Mouse (Mus musculus): ENCODE results near the gene Dnmbp. TPM values are rescaled to one million over a fixed set of nuclear protein-coding genes. Genes with fewer than 3 reads are reported as not detected.

Dnmbp gene
- total and polyA plus RNA-seq, 3 experiments = 5.4 to 9.4 TPM; not detected in 1

DNA sequence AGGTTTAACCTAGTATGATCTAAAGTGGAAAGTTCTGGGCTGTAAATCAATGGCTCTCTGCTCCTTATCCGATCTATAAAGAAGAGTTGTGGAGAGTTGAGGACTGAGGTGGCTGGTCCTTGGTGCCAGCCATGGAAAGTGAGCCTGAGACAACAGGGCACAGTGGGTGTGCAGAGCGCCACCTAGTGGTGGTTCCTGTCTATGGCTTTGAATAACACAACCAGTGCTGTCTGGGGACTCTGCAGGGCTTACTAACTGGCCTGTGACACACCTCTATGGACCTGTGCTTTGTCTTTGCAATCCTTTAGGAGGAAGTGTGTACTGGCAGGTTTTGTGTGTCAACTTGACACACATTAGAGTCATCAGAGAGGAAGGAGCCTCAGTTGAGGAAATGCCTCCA is 19.2 kb upstream of the Dnmbp start (continued):
- TF ChIP-seq POLR2AphosphoS5 (IDR thresholded peaks at IDR 0.05; ENCODE audit: borderline replicate concordance, low read depth, low read length) (no peak), HCFC1 (IDR thresholded peaks at IDR 0.05; ENCODE audit: low read depth, low read length) (no peak), USF2 (IDR thresholded peaks at IDR 0.05; ENCODE audit: borderline replicate concordance in 1 of 2, insufficient read depth in 1 of 2, low read depth in 1 of 2, low read length in 2 of 2) (no peak)

DNA sequence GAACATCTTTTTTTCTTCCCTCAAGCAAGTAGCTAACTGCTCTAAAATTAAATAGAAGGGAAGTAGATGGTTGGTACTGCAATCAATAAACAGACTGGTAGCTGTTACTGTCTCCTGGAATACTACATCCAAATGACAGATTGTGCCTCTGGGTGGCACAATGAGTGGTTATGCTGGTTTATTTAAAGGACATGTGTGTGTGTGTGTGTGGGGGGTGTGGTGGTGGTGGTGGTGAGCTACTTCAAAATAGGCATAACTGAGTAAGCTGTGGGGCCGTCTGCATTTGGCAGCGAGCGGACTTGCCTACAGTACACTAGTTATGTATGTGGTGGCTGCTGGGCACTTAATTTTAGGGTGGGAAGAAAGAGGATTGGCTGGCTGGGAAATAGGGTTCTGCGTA is 17.9 kb upstream of the Dnmbp start:
- Histone ChIP-seq H3K9ac (ENCODE audit: control insufficient read depth, low read depth, low read length, poor library complexity, severe bottlenecking) (no peak overlapping the region), H3K27ac (ENCODE audit: control insufficient read depth, low read depth, low read length) (no peak overlapping the region), H3K27me3 (ENCODE audit: control insufficient read depth in 1 of 2, insufficient read depth in 2 of 2, low read length in 2 of 2) (peaks cover 0 to 12% of the 10 kb centered on the region in 2 experiments; a peak in 3 of 4 replicates), H3K4me3 (ENCODE audit: control insufficient read depth in 1 of 2, insufficient read depth in 1 of 2, low read depth in 2 of 2, low read length in 2 of 2) (no peak overlapping the region), H3K36me3 (ENCODE audit: control insufficient read depth in 1 of 2, insufficient read depth in 2 of 2, low read length in 2 of 2) (no peaks in the 10 kb centered on the region), H3K4me1 (ENCODE audit: control insufficient read depth in 1 of 2, insufficient read depth in 2 of 2, low read length in 2 of 2) (no peaks in the 10 kb centered on the region), H3K79me2 (ENCODE audit: control insufficient read depth, insufficient read depth, low read length, poor library complexity) (no peaks in the 10 kb centered on the region), H3K9me3 (replicated peaks; ENCODE audit: insufficient read depth, low read length) (no peaks in the 10 kb centered on the region)
- DNase-seq (ENCODE audit: low read depth, low spot score) = no peak
- TF ChIP-seq SMC3 (IDR thresholded peaks at IDR 0.05; ENCODE audit: low read depth, low read length) (no peak), POLR2AphosphoS5 (IDR thresholded peaks at IDR 0.05; ENCODE audit: borderline replicate concordance, low read depth, low read length) (no peak), ZMIZ1 (IDR thresholded peaks at IDR 0.05; ENCODE audit: low read depth, low read length) (no peak), POLR2AphosphoS2 (IDR thresholded peaks at IDR 0.05; ENCODE audit: low read length) (no peak), USF2 (IDR thresholded peaks at IDR 0.05; ENCODE audit: borderline replicate concordance in 1 of 2, insufficient read depth in 1 of 2, low read depth in 1 of 2, low read length in 2 of 2) (no peak), NRF1 (IDR thresholded peaks at IDR 0.05; ENCODE audit: insufficient read depth, low read depth, low read length, poor library complexity, severe bottlenecking) (no peak), KAT2A (conservative IDR thresholded peaks at IDR 0.05; ENCODE audit: low read depth, low read length) (no peak), NELFE (IDR thresholded peaks at IDR 0.05; ENCODE audit: low read depth, low read length) (no peak), TBP (IDR thresholded peaks at IDR 0.05; ENCODE audit: low read depth, low read length) (no peak), POLR2A (IDR thresholded peaks at IDR 0.05; ENCODE audit: control insufficient read depth in 1 of 2, insufficient read depth in 1 of 2, low read depth in 1 of 2, low read length in 2 of 2, poor library complexity in 1 of 2) (no peak), GABPA (IDR thresholded peaks at IDR 0.05; ENCODE audit: low read depth, low read length) (no peak), ELF1 (IDR thresholded peaks at IDR 0.05; ENCODE audit: low read depth, low read length) (no peak), TAL1 (IDR thresholded peaks at IDR 0.05; ENCODE audit: low read length) (no peak), MYC (IDR thresholded peaks at IDR 0.05; ENCODE audit: low read depth, low read length) (no peak), MAX (IDR thresholded peaks at IDR 0.05; ENCODE audit: low read length) (no peak), USF1 (IDR thresholded peaks at IDR 0.05; ENCODE audit: low read depth, low read length) (no peak)

- H3K4me1 ChIP-seq (ENCODE audit: control insufficient read depth in 1 of 2, insufficient read depth in 2 of 2, low read length in 2 of 2) = no peaks in the 10 kb centered on the region
- TF ChIP-seq GABPA (IDR thresholded peaks at IDR 0.05; ENCODE audit: low read depth, low read length) (no peak), USF2 (IDR thresholded peaks at IDR 0.05; ENCODE audit: borderline replicate concordance in 1 of 2, insufficient read depth in 1 of 2, low read depth in 1 of 2, low read length in 2 of 2) (no peak), BHLHE40 (IDR thresholded peaks at IDR 0.05; ENCODE audit: borderline replicate concordance, low read depth, low read length) (no peak), CHD1 (IDR thresholded peaks at IDR 0.05; ENCODE audit: low read depth, low read length) (no peak), CHD2 (IDR thresholded peaks at IDR 0.05; ENCODE audit: low read length) (no peak), CTCF (IDR thresholded peaks at IDR 0.05 in 2 of 3, conservative IDR thresholded peaks at IDR 0.05 in 1 of 3; ENCODE audit: control insufficient read depth in 1 of 3, insufficient read depth in 1 of 3, low read depth in 2 of 3, low read length in 3 of 3, poor library complexity in 1 of 3, severe bottlenecking in 1 of 3) (no peak), E2F4 (IDR thresholded peaks at IDR 0.05; ENCODE audit: borderline replicate concordance, low read depth, low read length) (no peak), MAX (IDR thresholded peaks at IDR 0.05; ENCODE audit: low read length) (no peak)
- H3K27me3 ChIP-seq (ENCODE audit: control insufficient read depth in 1 of 2, insufficient read depth in 2 of 2, low read length in 2 of 2) = peaks cover 0 to 12% of the 10 kb centered on the region in 2 experiments; a peak in 3 of 4 replicates
- H3K79me2 ChIP-seq (ENCODE audit: control insufficient read depth, insufficient read depth, low read length, poor library complexity) = no peaks in the 10 kb centered on the region
- H3K4me3 ChIP-seq (ENCODE audit: control insufficient read depth in 1 of 2, insufficient read depth in 1 of 2, low read depth in 2 of 2, low read length in 2 of 2) = no peak overlapping the region
- H3K9ac ChIP-seq (ENCODE audit: control insufficient read depth, low read depth, low read length, poor library complexity, severe bottlenecking) = no peak overlapping the region
- no peaks in the 10 kb centered on the region for H3K36me3 ChIP-seq (ENCODE audit: control insufficient read depth in 1 of 2, insufficient read depth in 2 of 2, low read length in 2 of 2)
- no peak for DNase-seq (ENCODE audit: low read depth, low spot score)
- H3K27ac ChIP-seq (ENCODE audit: control insufficient read depth, low read depth, low read length) = no peak overlapping the region
- no peaks in the 10 kb centered on the region for H3K9me3 ChIP-seq (replicated peaks; ENCODE audit: insufficient read depth, low read length)
Measured at GRCm38 (mm10) chr19:43957402-43957801, 17.4 kb upstream of the Dnmbp start.

All from MEL (cell line).